Mouse (Mus musculus): ENCODE data around the gene Lrrc25. TPM values are rescaled to one million over a fixed set of nuclear protein-coding genes. Genes with fewer than 3 reads are reported as not detected.
"Not testable (repeated sequence)": the region's sequence is repeated elsewhere in the genome, so short reads cannot be mapped to it uniquely, and the experiment has no call there.

Gene Lrrc25
- polyA plus RNA-seq (2015; fragmentation: Nextera tagmentation; extraction: Ambion mirVana) = 1.5 and 1.9 TPM in 2 replicates

DNA sequence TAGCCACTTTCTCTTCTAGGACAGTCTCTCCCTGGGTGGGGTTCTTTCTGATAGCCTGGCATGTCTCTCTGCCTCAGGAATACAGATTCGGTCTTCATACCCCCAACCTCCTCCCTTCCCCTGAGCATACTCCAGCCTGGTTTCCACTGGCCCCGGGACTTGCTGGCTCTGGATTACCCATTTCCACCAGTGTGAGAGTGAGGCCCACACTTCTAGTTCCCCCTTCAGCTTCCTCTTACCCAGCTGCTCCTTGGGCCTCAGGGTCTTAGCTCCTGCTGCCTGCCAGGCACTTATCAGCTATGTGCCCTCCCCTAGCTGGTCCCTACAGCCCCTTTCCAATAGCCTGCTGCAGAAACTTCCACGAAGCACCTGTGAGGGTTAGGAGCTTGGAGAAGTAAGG lies at the start of gene Lrrc25:
Gene Lrrc25 (plus strand): TSS at position 262 of the 400 bp plus-strand sequence.
- Histone ChIP-seq H3K9ac (no peak within 1 kb of the TSS), H3K27me3 (peaks cover 9% of the 10 kb centered on the region), H3K4me1 (replicated peaks) (peaks cover 12% of the 10 kb centered on the region), H3K9me3 (no peaks in the 10 kb centered on the region), H3K4me2 (no peak within 1 kb of the TSS), H3K27ac (no peak within 1 kb of the TSS), H3K4me3 (no peak within 1 kb of the TSS), H3K36me3 (no peaks in the 10 kb centered on the region)
- 87% methylated on average over 3 of the region's 3 CpGs for WGBS
- no peak for ATAC-seq (ENCODE audit: low FRiP score)

GRCm38 (mm10) chr8:70570360-70570759 lies 45.6 kb upstream of the Lrrc25 start:
- ATAC-seq (ENCODE audit: low FRiP score) = no peak
- Histone ChIP-seq H3K27me3 (no peaks in the 10 kb centered on the region), H3K4me2 (no peak overlapping the region), H3K27ac (no peak overlapping the region), H3K9ac (no peak overlapping the region), H3K4me1 (replicated peaks) (peaks cover 18% of the 10 kb centered on the region), H3K4me3 (no peak overlapping the region), H3K9me3 (no peaks in the 10 kb centered on the region), H3K36me3 (peaks cover 21% of the 10 kb centered on the region)

GRCm38 (mm10) chr8:70570990-70571389 lies 45.0 kb upstream of the Lrrc25 start:
- WGBS = 77% methylated on average over 6 of the region's 6 CpGs
- Histone ChIP-seq H3K4me3 (no peak overlapping the region), H3K27ac (no peak overlapping the region), H3K9me3 (no peaks in the 10 kb centered on the region), H3K36me3 (peaks cover 22% of the 10 kb centered on the region), H3K4me2 (no peak overlapping the region), H3K27me3 (no peaks in the 10 kb centered on the region), H3K9ac (no peak overlapping the region), H3K4me1 (replicated peaks) (peaks cover 13% of the 10 kb centered on the region; the same call in 1 of the 2 replicates)
- ATAC-seq (ENCODE audit: low FRiP score) = no peak

DNA sequence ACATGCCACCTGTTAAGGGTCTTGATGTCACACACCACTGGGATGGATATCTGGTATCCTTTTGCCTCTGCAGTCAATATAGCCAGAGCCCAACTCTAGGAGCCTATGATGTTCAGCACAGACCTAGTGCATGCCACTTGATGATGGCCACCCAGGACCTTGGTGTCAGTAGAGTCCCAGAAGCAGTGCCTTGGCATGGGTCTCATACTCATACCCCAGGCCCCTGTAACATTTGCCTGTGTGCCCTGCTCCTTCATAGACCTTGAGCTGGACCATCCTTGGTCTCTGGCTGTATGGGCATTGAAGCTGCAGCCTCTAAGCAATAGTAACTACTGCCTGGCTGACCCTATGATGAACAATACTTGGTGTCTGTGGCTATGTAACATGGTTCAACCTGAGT lies 41.7 kb upstream of the Lrrc25 start:
- no peaks in the 10 kb centered on the region for H3K27me3 ChIP-seq
- ATAC-seq (ENCODE audit: low FRiP score) = no peak
- H3K27ac ChIP-seq = no peak overlapping the region
- no peak overlapping the region for H3K9ac ChIP-seq
- no peak overlapping the region for H3K4me3 ChIP-seq
- H3K4me1 ChIP-seq (replicated peaks) = peaks cover 13% of the 10 kb centered on the region; the same call in 1 of the 2 replicates
- H3K4me2 ChIP-seq = no peak overlapping the region
- peaks cover 40% of the 10 kb centered on the region for H3K36me3 ChIP-seq
- H3K9me3 ChIP-seq = no peaks in the 10 kb centered on the region

DNA sequence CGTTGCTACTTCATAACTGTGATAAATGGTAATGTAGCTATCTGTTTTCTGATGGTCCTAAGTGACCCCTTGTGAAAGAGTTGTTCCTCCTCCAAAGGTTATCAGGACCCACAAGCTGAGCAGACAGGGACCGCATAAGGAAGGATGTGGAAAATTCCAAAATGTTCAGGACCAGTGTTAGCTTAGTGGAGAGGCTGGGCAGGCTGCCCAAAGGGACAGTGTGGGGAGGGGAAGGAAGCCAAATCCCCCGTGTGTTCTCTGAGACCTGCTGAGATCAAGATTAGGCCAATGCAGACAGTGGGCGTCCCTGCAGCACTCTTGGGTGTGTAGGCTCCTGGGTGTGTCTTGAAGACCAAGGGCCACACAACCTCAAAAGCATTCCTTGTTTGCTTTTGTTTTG lies 41.0 kb upstream of the Lrrc25 start:
- Histone ChIP-seq H3K4me3 (no peak overlapping the region), H3K4me2 (no peak overlapping the region), H3K27ac (no peak overlapping the region), H3K36me3 (peaks cover 42% of the 10 kb centered on the region), H3K9ac (no peak overlapping the region), H3K27me3 (no peaks in the 10 kb centered on the region), H3K4me1 (replicated peaks) (0 out of 2 replicates have a peak, but pooled peaks cover 10% of the 10 kb centered on the region), H3K9me3 (no peaks in the 10 kb centered on the region)
- 78% methylated on average over 4 of the region's 4 CpGs for WGBS
- no peak for ATAC-seq (ENCODE audit: low FRiP score)

DNA sequence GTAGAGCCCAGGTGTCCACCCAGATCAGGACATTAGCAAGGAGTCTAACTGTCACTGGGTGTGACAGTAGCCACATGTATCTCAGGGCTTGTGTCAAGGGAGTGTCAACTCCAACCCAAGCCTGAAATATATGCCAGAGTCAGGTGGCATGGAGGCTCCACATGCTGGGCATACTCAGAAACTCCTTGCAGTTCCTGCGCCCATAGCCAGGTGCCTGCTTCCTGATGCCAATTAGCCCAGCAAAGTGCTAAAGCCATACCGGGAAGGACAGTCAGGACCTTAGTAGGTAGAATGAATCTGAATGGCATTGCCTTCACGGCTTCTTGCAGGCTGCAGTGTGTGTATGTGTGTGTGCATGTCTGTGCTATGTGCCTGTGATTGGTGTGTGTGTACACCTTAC lies 38.7 kb upstream of the Lrrc25 start:
- Histone ChIP-seq H3K36me3 (peaks cover 65% of the 10 kb centered on the region), H3K4me2 (no peak overlapping the region), H3K4me3 (no peak overlapping the region), H3K27me3 (no peaks in the 10 kb centered on the region), H3K4me1 (replicated peaks) (no peaks in the 10 kb centered on the region), H3K9me3 (no peaks in the 10 kb centered on the region), H3K27ac (no peak overlapping the region), H3K9ac (no peak overlapping the region)
- 98% methylated on average over 3 of the region's 3 CpGs for WGBS
- no peak for ATAC-seq (ENCODE audit: low FRiP score)

- Histone ChIP-seq H3K4me1 (replicated peaks) (no peaks in the 10 kb centered on the region; the same call in 1 of the 2 replicates), H3K4me2 (no peak overlapping the region), H3K27ac (no peak overlapping the region), H3K27me3 (no peaks in the 10 kb centered on the region), H3K9ac (peak overlapping the region; percentile 35; the same call in 1 of the 2 replicates), H3K9me3 (no peaks in the 10 kb centered on the region), H3K36me3 (peaks cover 93% of the 10 kb centered on the region), H3K4me3 (no peak overlapping the region)
- no peak for ATAC-seq (ENCODE audit: low FRiP score)
- WGBS = 93% methylated on average over 18 of the region's 18 CpGs
Observed at GRCm38 (mm10) chr8:70583476-70584387, 32.2 kb upstream of the Lrrc25 start.

DNA sequence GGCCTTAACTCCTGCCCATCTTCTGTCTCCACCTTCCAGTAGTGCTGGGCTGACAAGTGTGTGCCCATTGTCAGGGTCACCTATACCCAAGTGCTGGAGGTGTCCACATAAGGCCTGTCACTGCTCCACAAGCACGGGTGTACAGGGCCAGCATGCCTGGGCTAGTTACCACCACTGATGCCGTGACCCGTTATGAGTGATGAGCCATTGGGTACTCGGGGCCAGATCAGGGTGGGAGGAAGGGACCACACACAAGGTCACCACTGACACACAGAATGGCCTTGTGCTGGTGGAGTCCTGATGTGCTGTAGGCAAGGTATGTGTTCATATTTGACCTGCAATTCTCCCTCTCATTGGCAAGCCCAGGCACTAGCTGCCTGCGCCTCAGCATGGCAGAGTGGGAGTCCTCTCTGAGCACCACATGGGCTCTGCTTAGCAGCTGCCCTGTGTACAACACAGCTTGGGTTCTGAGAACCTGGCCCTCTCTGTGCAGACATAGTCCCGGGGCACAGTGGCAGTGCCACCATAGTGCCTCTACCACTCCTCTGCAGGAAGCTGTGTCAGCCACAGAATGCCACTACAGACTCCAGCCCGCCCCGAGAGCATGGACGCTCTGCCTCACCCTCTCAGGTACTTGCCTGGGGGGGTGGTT lies 31.2 kb upstream of the Lrrc25 start:
- no peaks in the 10 kb centered on the region for H3K9me3 ChIP-seq
- no peak overlapping the region for H3K9ac ChIP-seq
- peaks cover 96% of the 10 kb centered on the region for H3K36me3 ChIP-seq
- no peak overlapping the region for H3K4me2 ChIP-seq
- H3K4me1 ChIP-seq (replicated peaks) = no peaks in the 10 kb centered on the region; the same call in 1 of the 2 replicates
- 89% methylated on average over 9 of the region's 9 CpGs for whole genome bisulfite sequencing
- ATAC-seq (ENCODE audit: low FRiP score) = peak; percentile 47
- no peak overlapping the region for H3K4me3 ChIP-seq
- no peak overlapping the region for H3K27ac ChIP-seq
- H3K27me3 ChIP-seq = no peaks in the 10 kb centered on the region

GRCm38 (mm10) chr8:70585258-70585652 lies 30.7 kb upstream of the Lrrc25 start:
- ATAC-seq (ENCODE audit: low FRiP score) = peak; percentile 59
- Histone ChIP-seq H3K4me2 (no peak overlapping the region), H3K9ac (no peak overlapping the region), H3K4me1 (replicated peaks) (no peaks in the 10 kb centered on the region; the same call in 1 of the 2 replicates), H3K27ac (no peak overlapping the region), H3K4me3 (no peak overlapping the region), H3K27me3 (no peaks in the 10 kb centered on the region), H3K36me3 (peaks cover 96% of the 10 kb centered on the region), H3K9me3 (no peaks in the 10 kb centered on the region)
- 42% methylated on average over 7 of the region's 7 CpGs for WGBS

DNA sequence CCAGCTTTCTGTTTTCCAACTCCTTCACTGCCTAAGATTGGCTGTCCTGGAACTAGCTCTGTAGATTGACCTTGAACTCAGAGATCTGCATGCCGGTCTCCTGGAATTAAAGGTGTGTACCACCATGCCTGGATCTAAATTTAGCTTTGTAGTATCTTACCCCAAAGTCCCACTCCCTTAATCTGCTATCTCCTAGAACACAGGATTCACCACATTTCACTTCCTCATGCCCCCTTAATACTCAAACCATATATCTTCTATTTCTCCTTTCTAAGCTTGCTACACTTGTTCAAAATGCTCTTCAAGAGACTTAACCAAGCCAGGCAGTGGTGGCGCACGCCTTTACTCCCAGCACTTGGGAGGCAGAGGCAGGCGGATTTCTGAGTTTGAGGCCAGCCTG lies 28.0 kb upstream of the Lrrc25 start:
- H3K9ac ChIP-seq = not testable (repeated sequence)
- H3K36me3 ChIP-seq = peaks cover 88% of the 10 kb centered on the region
- 93% methylated on average over 4 of the region's 4 CpGs for WGBS

GRCm38 (mm10) chr8:70591569-70591968 lies 24.4 kb upstream of the Lrrc25 start:
- Histone ChIP-seq H3K27ac (no peak overlapping the region), H3K9ac (no peak overlapping the region), H3K4me1 (replicated peaks) (peaks cover 32% of the 10 kb centered on the region), H3K9me3 (no peaks in the 10 kb centered on the region), H3K36me3 (peaks cover 65% of the 10 kb centered on the region), H3K4me2 (no peak overlapping the region), H3K4me3 (no peak overlapping the region), H3K27me3 (peaks cover 8% of the 10 kb centered on the region)
- ATAC-seq (ENCODE audit: low FRiP score) = no peak
- 92% methylated on average over 12 of the region's 12 CpGs for WGBS

More for the DNA sequence above, 28.0 kb upstream of the Lrrc25 start:
- H3K27me3 ChIP-seq; ATAC-seq (ENCODE audit: low FRiP score); H3K4me2 ChIP-seq; H3K27ac ChIP-seq; H3K4me3 ChIP-seq; H3K4me1 ChIP-seq (replicated peaks); H3K9me3 ChIP-seq: not testable (repeated sequence)

GRCm38 (mm10) chr8:70593173-70593572 lies 22.8 kb upstream of the Lrrc25 start:
- H3K9ac ChIP-seq = 0 out of 2 replicates have a peak overlapping the region, but pooled peaks have one; percentile 83
- H3K27ac ChIP-seq = peak overlapping the region; percentile 60
- no peak for ATAC-seq (ENCODE audit: low FRiP score)
- H3K4me2 ChIP-seq = peak overlapping the region; percentile 97
- no peaks in the 10 kb centered on the region for H3K9me3 ChIP-seq
- H3K27me3 ChIP-seq = peaks cover 15% of the 10 kb centered on the region
- peaks cover 57% of the 10 kb centered on the region for H3K36me3 ChIP-seq
- 0 out of 2 replicates have a peak overlapping the region, but pooled peaks have one; percentile 64 for H3K4me3 ChIP-seq
- 48% methylated on average over 7 of the region's 8 CpGs for WGBS
- H3K4me1 ChIP-seq (replicated peaks) = peaks cover 48% of the 10 kb centered on the region

All from hindbrain, embryonic 13.5 days (tissue).